Mouse (Mus musculus): ENCODE measurements around the gene Cdc42bpa. TPM values are rescaled to one million over a fixed set of nuclear protein-coding genes. Genes with fewer than 3 reads are reported as not detected.

Cdc42bpa gene
- polyA plus RNA-seq, 1 experiment from 2014 or later = 13.8 TPM

- WGBS (ENCODE audit: insufficient replicate concordance) = 90% methylated on average over 8 of the region's 8 CpGs
- no peak overlapping the region for H3K27ac ChIP-seq
- ATAC-seq = no peak
Observed at GRCm38 (mm10) chr1:180151191-180151590, 190.9 kb downstream of the Cdc42bpa start.

GRCm38 (mm10) chr1:180158648-180159047 lies 198.4 kb downstream of the Cdc42bpa start:
- 54% methylated on average over 2 of the region's 2 CpGs for WGBS (ENCODE audit: insufficient replicate concordance)
- H3K4me1 ChIP-seq = peaks cover 3% of the 10 kb centered on the region; the same call in 1 of the 2 replicates
- no peak overlapping the region for H3K4me2 ChIP-seq
- H3K27ac ChIP-seq = no peak overlapping the region
- H3K9ac ChIP-seq = no peak overlapping the region
- no peaks in the 10 kb centered on the region for H3K27me3 ChIP-seq (replicated peaks)
- no peak overlapping the region for H3K4me3 ChIP-seq
- ATAC-seq = no peak
- peaks cover 42% of the 10 kb centered on the region for H3K36me3 ChIP-seq
- H3K9me3 ChIP-seq (replicated peaks) = no peaks in the 10 kb centered on the region

More at GRCm38 (mm10) chr1:180151191-180151590, 190.9 kb downstream of the Cdc42bpa start:
- Histone ChIP-seq H3K27me3 (replicated peaks) (no peaks in the 10 kb centered on the region), H3K36me3 (peaks cover 46% of the 10 kb centered on the region), H3K4me2 (no peak overlapping the region), H3K4me3 (no peak overlapping the region), H3K9ac (no peak overlapping the region), H3K9me3 (replicated peaks) (no peaks in the 10 kb centered on the region), H3K4me1 (peaks cover 29% of the 10 kb centered on the region)

GRCm38 (mm10) chr1:180160545-180160944 lies 200.3 kb downstream of the Cdc42bpa start:
- H3K36me3 ChIP-seq = peaks cover 40% of the 10 kb centered on the region
- no peaks in the 10 kb centered on the region for H3K9me3 ChIP-seq (replicated peaks)
- no peak for ATAC-seq
- no peak overlapping the region for H3K4me3 ChIP-seq
- 74% methylated on average over 2 of the region's 2 CpGs for WGBS (ENCODE audit: insufficient replicate concordance)
- H3K27me3 ChIP-seq (replicated peaks) = no peaks in the 10 kb centered on the region
- H3K27ac ChIP-seq = no peak overlapping the region
- H3K4me1 ChIP-seq = peaks cover 3% of the 10 kb centered on the region; the same call in 1 of the 2 replicates
- H3K4me2 ChIP-seq = no peak overlapping the region
- H3K9ac ChIP-seq = no peak overlapping the region

GRCm38 (mm10) chr1:180161160-180161559 lies 200.9 kb downstream of the Cdc42bpa start:
- no peak overlapping the region for H3K4me2 ChIP-seq
- H3K9me3 ChIP-seq (replicated peaks) = no peaks in the 10 kb centered on the region
- peaks cover 3% of the 10 kb centered on the region; the same call in 1 of the 2 replicates for H3K4me1 ChIP-seq
- H3K36me3 ChIP-seq = peaks cover 41% of the 10 kb centered on the region
- H3K27ac ChIP-seq = no peak overlapping the region
- H3K27me3 ChIP-seq (replicated peaks) = no peaks in the 10 kb centered on the region
- ATAC-seq = no peak
- WGBS (ENCODE audit: insufficient replicate concordance) = 90% methylated on average over 3 of the region's 3 CpGs
- H3K4me3 ChIP-seq = no peak overlapping the region
- H3K9ac ChIP-seq = no peak overlapping the region

- Histone ChIP-seq H3K27ac (no peak overlapping the region), H3K4me1 (peaks cover 3% of the 10 kb centered on the region; the same call in 1 of the 2 replicates), H3K36me3 (peaks cover 46% of the 10 kb centered on the region), H3K9me3 (replicated peaks) (no peaks in the 10 kb centered on the region), H3K9ac (no peak overlapping the region), H3K27me3 (replicated peaks) (no peaks in the 10 kb centered on the region), H3K4me2 (no peak overlapping the region), H3K4me3 (no peak overlapping the region)
- 91% methylated on average over 20 of the region's 20 CpGs for WGBS (ENCODE audit: insufficient replicate concordance)
- no peak for ATAC-seq
Observed at GRCm38 (mm10) chr1:180161566-180162355, 201.5 kb downstream of the Cdc42bpa start.

- no peaks in the 10 kb centered on the region for H3K27me3 ChIP-seq (replicated peaks)
- H3K27ac ChIP-seq = no peak overlapping the region
- no peak overlapping the region for H3K9ac ChIP-seq
- no peak overlapping the region for H3K4me3 ChIP-seq
- H3K36me3 ChIP-seq = peaks cover 57% of the 10 kb centered on the region
- ATAC-seq = no peak
- H3K9me3 ChIP-seq (replicated peaks) = no peaks in the 10 kb centered on the region
- peaks cover 3% of the 10 kb centered on the region; the same call in 1 of the 2 replicates for H3K4me1 ChIP-seq
- no peak overlapping the region for H3K4me2 ChIP-seq
- WGBS (ENCODE audit: insufficient replicate concordance) = 73% methylated on average over 7 of the region's 7 CpGs
Observed at GRCm38 (mm10) chr1:180162986-180163385, 202.7 kb downstream of the Cdc42bpa start.

GRCm38 (mm10) chr1:180166533-180166932 lies 206.3 kb downstream of the Cdc42bpa start:
- no peak overlapping the region for H3K4me2 ChIP-seq
- peaks cover 40% of the 10 kb centered on the region for H3K36me3 ChIP-seq
- WGBS (ENCODE audit: insufficient replicate concordance) = 84% methylated on average over 5 of the region's 5 CpGs
- no peak overlapping the region for H3K9ac ChIP-seq
- no peaks in the 10 kb centered on the region for H3K9me3 ChIP-seq (replicated peaks)
- ATAC-seq = no peak
- H3K27ac ChIP-seq = no peak overlapping the region
- no peaks in the 10 kb centered on the region for H3K4me1 ChIP-seq
- H3K27me3 ChIP-seq (replicated peaks) = no peaks in the 10 kb centered on the region
- no peak overlapping the region for H3K4me3 ChIP-seq

- ATAC-seq = no peak
- Histone ChIP-seq H3K27ac (no peak overlapping the region), H3K4me2 (no peak overlapping the region), H3K9ac (no peak overlapping the region), H3K36me3 (peaks cover 23% of the 10 kb centered on the region), H3K4me3 (no peak overlapping the region), H3K9me3 (replicated peaks) (no peaks in the 10 kb centered on the region), H3K27me3 (replicated peaks) (no peaks in the 10 kb centered on the region), H3K4me1 (no peaks in the 10 kb centered on the region)
- 77% methylated on average over 6 of the region's 6 CpGs for WGBS (ENCODE audit: insufficient replicate concordance)
Observed at GRCm38 (mm10) chr1:180168294-180168693, 208.0 kb downstream of the Cdc42bpa start.

GRCm38 (mm10) chr1:180169161-180169560 lies 208.9 kb downstream of the Cdc42bpa start:
- H3K9ac ChIP-seq = no peak overlapping the region
- WGBS (ENCODE audit: insufficient replicate concordance) = 71% methylated on average over 7 of the region's 7 CpGs
- no peaks in the 10 kb centered on the region for H3K4me1 ChIP-seq
- H3K27me3 ChIP-seq (replicated peaks) = no peaks in the 10 kb centered on the region
- H3K36me3 ChIP-seq = peaks cover 22% of the 10 kb centered on the region
- H3K4me3 ChIP-seq = no peak overlapping the region
- no peak overlapping the region for H3K27ac ChIP-seq
- no peaks in the 10 kb centered on the region for H3K9me3 ChIP-seq (replicated peaks)
- H3K4me2 ChIP-seq = no peak overlapping the region
- no peak for ATAC-seq

GRCm38 (mm10) chr1:180170071-180170470 lies 209.8 kb downstream of the Cdc42bpa start:
- Histone ChIP-seq H3K9ac (no peak overlapping the region), H3K4me2 (no peak overlapping the region), H3K9me3 (replicated peaks) (no peaks in the 10 kb centered on the region), H3K36me3 (peaks cover 22% of the 10 kb centered on the region), H3K4me1 (no peaks in the 10 kb centered on the region), H3K4me3 (no peak overlapping the region), H3K27me3 (replicated peaks) (no peaks in the 10 kb centered on the region), H3K27ac (no peak overlapping the region)
- WGBS (ENCODE audit: insufficient replicate concordance) = 82% methylated on average over 8 of the region's 8 CpGs
- ATAC-seq = no peak

- Histone ChIP-seq H3K36me3 (peaks cover 13% of the 10 kb centered on the region), H3K4me2 (no peak overlapping the region), H3K9ac (no peak overlapping the region), H3K27ac (no peak overlapping the region), H3K4me1 (no peaks in the 10 kb centered on the region), H3K27me3 (replicated peaks) (no peaks in the 10 kb centered on the region), H3K4me3 (no peak overlapping the region), H3K9me3 (replicated peaks) (no peaks in the 10 kb centered on the region)
- 29% methylated on average over 2 of the region's 2 CpGs for WGBS (ENCODE audit: insufficient replicate concordance)
- no peak for ATAC-seq
Observed at GRCm38 (mm10) chr1:180171883-180172282, 211.6 kb downstream of the Cdc42bpa start.

GRCm38 (mm10) chr1:180172600-180172999 lies 212.3 kb downstream of the Cdc42bpa start:
- Histone ChIP-seq H3K4me3 (no peak overlapping the region), H3K36me3 (peaks cover 7% of the 10 kb centered on the region), H3K9ac (no peak overlapping the region), H3K27me3 (replicated peaks) (no peaks in the 10 kb centered on the region), H3K9me3 (replicated peaks) (no peaks in the 10 kb centered on the region), H3K4me1 (no peaks in the 10 kb centered on the region), H3K27ac (no peak overlapping the region), H3K4me2 (no peak overlapping the region)
- no peak for ATAC-seq
- WGBS (ENCODE audit: insufficient replicate concordance) = 73% methylated on average over 4 of the region's 4 CpGs

Measured in liver, embryonic 12.5 days (tissue).